Mouse (Mus musculus) ovary, postnatal 36 days (tissue): ENCODE measurements around the gene Gtpbp8.

Experiments used
- DNase-seq: peaks from one replicate; pipeline ENCODE4 v3.0.0; 2022; ENCODE audit warnings: low spot score, mixed read lengths

Gene Gtpbp8

DNA sequence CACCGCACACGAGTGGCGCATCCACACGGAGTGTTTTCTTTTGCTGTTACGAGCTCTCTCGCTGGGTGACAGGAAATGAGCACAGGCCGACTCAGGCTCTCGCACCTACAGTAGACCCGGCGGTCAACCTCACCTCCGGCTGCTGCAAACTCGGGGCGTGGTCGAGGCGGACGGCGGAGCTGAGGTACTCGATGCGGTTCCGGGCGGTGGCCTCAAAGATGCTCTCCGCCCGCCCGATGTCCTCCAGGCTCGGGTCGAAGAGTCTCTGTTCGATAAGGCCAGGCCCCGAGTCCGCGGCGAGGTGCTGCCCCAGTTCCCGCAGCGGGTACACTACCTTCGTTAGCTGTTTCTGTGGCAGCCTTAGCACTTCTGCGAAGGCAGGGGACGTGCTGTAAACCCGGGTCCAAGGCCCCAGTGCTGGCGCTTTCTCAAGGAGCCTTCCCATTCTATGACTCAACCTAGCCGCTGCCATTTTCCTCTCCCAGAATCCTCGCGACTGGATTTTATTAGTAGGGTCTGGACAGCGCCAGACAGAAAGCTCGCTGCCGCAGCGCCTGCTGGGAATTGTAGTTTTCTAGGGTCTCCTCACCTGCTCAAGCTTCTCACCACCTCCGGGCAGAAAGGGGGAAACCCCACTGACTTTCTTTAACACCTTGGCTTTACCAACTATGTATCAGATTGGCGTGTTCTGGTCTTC is at the start of gene Gtpbp8:
TSS of gene Gtpbp8 (minus strand) at position 498 of the 697 bp plus-strand sequence.
- peak; percentile 76 for DNase-seq

- no peak for DNase-seq
Measured at GRCm38 (mm10) chr16:44794416-44794815, 48.3 kb upstream of the Gtpbp8 start.

DNA sequence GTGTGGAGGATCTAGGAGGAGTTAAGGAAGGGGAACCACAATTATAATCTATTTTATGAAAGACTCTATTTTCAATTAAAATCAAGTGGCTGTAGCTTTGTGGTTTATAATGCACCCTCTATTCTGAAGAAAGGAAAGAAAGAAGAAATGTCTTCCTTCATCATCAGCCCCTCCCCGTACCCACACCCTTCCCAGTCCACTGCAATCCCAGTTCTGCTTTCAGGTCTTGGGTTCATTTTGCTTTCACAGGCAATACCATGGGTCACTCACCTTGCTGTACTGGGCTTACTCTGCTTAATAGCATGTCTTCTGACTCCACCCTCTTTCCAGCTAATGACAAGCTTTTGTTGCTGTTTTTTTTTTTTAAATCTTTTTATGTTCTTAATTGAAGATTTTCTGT is 40.8 kb upstream of the Gtpbp8 start:
- no peak for DNase-seq

DNA sequence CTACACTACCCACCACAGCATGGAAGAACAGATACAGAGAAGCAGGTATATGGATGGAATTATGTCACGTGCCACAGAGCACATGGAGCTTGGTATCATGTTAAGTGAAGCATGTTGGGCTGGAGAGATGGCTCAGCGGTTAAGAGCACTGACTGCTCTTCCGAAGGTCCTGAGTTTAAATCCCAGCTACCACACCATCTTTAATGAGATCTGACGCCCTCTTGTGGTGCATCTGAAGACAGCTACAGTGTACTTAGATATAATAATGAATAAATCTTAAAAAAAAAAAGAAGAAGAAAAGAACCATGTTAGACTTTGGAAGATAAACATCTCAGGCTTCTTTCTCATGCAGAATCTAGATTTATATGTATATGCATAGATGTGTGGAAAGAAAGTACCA is 34.6 kb upstream of the Gtpbp8 start:
- DNase-seq: no peak

DNA sequence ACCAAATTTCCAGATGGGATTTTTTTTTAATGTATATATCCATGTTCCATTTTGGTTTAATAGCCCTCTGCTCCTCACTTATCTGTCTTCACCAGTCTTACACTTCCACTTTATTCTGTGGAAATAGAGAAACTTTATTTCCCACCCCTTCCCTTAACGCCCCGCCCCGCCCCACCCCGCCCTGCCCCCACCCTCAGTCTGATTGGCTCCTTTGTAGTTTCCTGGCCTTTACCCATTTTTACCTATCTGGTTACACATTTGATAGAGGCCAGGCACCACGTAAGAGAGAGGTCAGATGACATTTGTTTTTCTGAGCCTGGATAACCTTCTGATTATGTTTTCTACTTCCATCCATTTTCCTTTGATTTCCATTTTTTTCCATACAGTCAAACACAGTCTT is 33.3 kb upstream of the Gtpbp8 start:
- DNase-seq: no peak

DNA sequence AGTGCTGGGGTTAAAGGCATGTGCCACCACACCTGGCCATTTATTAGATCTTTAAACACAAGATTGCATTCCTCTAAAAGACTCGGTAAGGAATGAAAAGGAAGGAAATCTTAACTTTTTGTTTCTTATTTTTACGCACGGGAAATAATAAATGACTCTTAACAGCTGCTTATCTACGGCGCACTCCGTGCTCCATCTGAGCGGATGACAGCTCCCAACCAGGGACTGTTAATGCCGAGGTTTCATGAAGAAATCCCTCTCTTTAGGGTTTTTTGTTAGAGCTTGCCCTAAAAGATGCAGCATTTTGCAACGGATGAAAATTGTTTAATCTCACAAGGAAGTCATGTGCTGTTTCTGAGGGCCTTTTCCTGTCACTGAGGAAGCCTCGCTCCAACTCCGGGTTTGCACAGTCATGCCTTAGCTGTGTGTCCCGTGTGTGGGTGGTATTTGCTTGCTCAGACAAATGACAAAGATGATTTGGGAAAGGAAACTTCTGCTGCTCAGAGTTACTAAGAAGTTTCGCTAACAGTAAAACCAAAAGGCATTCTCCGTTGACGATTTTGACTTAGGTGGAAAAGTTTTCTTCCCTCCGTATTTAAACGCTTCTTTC is 32.5 kb upstream of the Gtpbp8 start:
- no peak for DNase-seq

DNA sequence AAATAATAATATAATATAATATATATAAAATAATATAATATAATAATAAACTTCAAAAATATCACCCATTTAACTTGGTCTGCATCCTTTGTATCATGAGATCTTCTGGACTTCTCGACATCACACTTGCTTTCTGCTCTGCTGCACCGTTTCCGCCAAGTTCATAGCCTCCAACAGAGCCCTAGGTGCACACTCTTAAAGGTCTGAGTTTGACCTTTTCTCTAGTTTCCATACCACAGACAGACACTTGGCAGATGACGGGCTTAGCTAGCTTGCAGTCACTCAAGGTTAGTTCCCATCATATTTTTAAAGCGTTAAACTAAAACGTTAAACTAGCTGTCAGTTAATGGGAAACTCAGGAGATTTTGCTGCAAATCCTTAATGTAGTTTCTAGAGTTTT is 28.0 kb upstream of the Gtpbp8 start:
- DNase-seq: no peak

- DNase-seq: no peak
Measured at GRCm38 (mm10) chr16:44773673-44774072, 27.5 kb upstream of the Gtpbp8 start.

GRCm38 (mm10) chr16:44772577-44772976 is 26.4 kb upstream of the Gtpbp8 start:
- no peak for DNase-seq

DNA sequence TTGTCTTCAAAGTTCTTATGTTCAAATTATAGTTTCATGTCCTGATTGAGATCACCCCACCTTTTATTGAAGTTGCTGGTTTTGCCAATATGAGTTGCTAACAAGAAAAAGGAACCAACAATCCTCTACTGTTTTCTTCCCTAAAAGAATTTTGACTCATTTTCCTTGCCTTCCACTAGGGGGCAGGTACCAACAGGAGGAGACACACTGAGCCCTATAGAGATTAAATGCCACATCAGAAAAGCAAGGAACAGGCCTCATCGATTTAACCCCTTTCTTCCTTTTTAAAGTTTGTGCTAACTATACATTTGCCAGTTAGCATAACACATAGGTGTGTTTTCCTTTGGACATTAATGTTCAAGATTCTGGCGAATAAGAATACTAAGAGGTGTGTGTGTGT is 21.8 kb upstream of the Gtpbp8 start:
- no peak for DNase-seq

GRCm38 (mm10) chr16:44767506-44767905 is 21.3 kb upstream of the Gtpbp8 start:
- DNase-seq: no peak

GRCm38 (mm10) chr16:44766320-44766892 is 20.2 kb upstream of the Gtpbp8 start:
- no peak for DNase-seq

- no peak for DNase-seq
Measured at GRCm38 (mm10) chr16:44765555-44766319, 19.6 kb upstream of the Gtpbp8 start, which contains the start of gene Cd200r1. Gene Cd200r1 (plus strand): TSS chr16:44765736.

- DNase-seq: no peak
Measured at GRCm38 (mm10) chr16:44761811-44762210, 15.6 kb upstream of the Gtpbp8 start.

- DNase-seq: no peak
Measured at GRCm38 (mm10) chr16:44757700-44758099, 11.5 kb upstream of the Gtpbp8 start.

GRCm38 (mm10) chr16:44748007-44748406 is 1.8 kb upstream of the Gtpbp8 start:
- no peak for DNase-seq

DNA sequence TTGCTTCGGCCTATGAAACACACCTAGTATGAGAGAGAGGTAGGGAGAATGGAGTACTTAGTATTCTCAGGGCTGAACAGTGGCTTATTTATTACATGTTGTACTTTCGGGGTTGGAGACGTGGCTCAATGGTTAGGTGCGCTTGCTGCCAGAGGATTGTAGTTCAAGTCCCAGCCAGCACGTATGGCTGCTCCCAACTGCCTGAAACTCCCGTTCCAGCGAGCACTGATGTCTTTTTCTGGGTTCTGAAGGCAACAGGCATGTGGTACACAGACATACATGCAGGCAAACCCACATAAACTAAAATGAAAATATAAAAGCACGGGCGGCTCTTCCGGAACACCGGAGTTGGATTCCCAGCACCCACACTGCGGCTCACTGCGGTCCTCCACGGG is 695 bp downstream of the Gtpbp8 start:
- DNase-seq: no peak

- no peak for DNase-seq
Measured at GRCm38 (mm10) chr16:44742753-44743152, 3.4 kb downstream of the Gtpbp8 start.

- DNase-seq: no peak
Measured at GRCm38 (mm10) chr16:44736118-44736517, 10.0 kb downstream of the Gtpbp8 start.

- no peak for DNase-seq
Measured at GRCm38 (mm10) chr16:44735676-44736075, 10.5 kb downstream of the Gtpbp8 start.

DNA sequence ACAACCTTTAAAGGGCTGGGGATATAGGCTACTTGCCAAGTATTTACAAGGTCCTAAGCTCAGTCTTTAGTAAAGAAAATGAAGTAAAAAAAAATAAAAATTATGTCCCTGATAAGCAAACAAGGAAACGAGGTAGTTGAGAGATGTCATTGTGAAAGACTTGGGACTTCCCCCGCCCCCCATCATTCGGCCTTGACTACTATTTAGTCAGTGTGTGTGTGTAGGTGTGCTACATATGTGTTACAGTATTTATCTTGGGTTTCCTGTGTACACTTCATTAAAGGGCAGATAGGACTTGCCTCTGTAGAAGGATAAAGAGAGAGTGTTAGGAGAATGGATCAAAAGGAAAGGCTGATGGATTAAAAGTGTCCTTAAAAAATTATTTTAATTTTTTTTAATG is 12.1 kb downstream of the Gtpbp8 start:
- DNase-seq: no peak

GRCm38 (mm10) chr16:44727525-44727924 is 18.6 kb downstream of the Gtpbp8 start:
- DNase-seq: no peak
